Mouse (Mus musculus): ENCODE measurements around the gene Klhl35. TPM values are rescaled to one million over a fixed set of nuclear protein-coding genes. Genes with fewer than 3 reads are reported as not detected.

Gene Klhl35
- polyA plus RNA-seq, 1 experiment = not detected

DNA sequence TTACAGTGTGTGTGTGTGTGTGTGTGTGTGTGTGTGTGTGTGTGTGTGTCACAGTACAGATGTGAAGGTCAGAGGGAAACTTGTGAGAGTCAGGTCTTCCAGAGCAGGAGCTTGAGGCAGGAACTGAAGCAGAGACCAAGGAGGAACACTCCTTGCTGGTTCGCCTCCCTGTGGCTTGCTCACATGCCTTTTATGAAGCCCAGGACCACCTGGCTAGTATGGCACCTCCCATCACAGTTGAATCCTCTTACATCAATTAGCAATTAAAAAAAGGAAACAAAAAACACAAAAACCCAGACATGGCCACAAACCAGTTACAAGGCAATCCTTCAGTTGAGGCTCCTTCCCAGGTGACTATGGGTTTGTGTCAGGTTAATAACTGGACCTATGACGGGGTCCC, 2.7 kb upstream of the Klhl35 start:
- Histone ChIP-seq H3K27me3 (ENCODE audit: control insufficient read depth) (peaks cover 37% of the 10 kb centered on the region), H3K9me3 (ENCODE audit: control insufficient read depth, low read length) (peaks cover 3% of the 10 kb centered on the region; the same call in 1 of the 2 replicates), H3K4me1 (ENCODE audit: control insufficient read depth) (peaks cover 3% of the 10 kb centered on the region), H3K36me3 (ENCODE audit: control insufficient read depth) (no peaks in the 10 kb centered on the region), H3K4me3 (replicated peaks) (no peak overlapping the region)
- TF ChIP-seq GATA1 (IDR thresholded peaks at IDR 0.05; ENCODE audit: low read length) = no peak
- no peak for TF ChIP-seq TAL1 (IDR thresholded peaks at IDR 0.05; ENCODE audit: low read length)

- H3K27me3 ChIP-seq (ENCODE audit: control insufficient read depth) = peaks cover 66% of the 10 kb centered on the region
Measured at GRCm38 (mm10) chr7:99467916-99468282, 2.1 kb downstream of the Klhl35 start.

GRCm38 (mm10) chr7:99468283-99469132, 2.7 kb downstream of the Klhl35 start:
- TF ChIP-seq GATA1 (IDR thresholded peaks at IDR 0.05; ENCODE audit: low read length) = no peak
- TF ChIP-seq TAL1 (IDR thresholded peaks at IDR 0.05; ENCODE audit: low read length) = no peak
- H3K4me1 ChIP-seq (ENCODE audit: control insufficient read depth) = peaks cover 19% of the 10 kb centered on the region
- H3K27me3 ChIP-seq (ENCODE audit: control insufficient read depth) = peaks cover 66% of the 10 kb centered on the region
- peaks cover 10% of the 10 kb centered on the region; the same call in 1 of the 2 replicates for H3K9me3 ChIP-seq (ENCODE audit: control insufficient read depth, low read length)
- H3K4me3 ChIP-seq (replicated peaks) = peak overlapping the region; percentile 55
- peaks cover 17% of the 10 kb centered on the region for H3K36me3 ChIP-seq (ENCODE audit: control insufficient read depth)

More at GRCm38 (mm10) chr7:99467916-99468282, 2.1 kb downstream of the Klhl35 start:
- H3K4me3 ChIP-seq (replicated peaks) = peak overlapping the region; percentile 55
- peaks cover 14% of the 10 kb centered on the region for H3K4me1 ChIP-seq (ENCODE audit: control insufficient read depth)
- H3K36me3 ChIP-seq (ENCODE audit: control insufficient read depth) = peaks cover 11% of the 10 kb centered on the region
- H3K9me3 ChIP-seq (ENCODE audit: control insufficient read depth, low read length) = peaks cover 10% of the 10 kb centered on the region; the same call in 1 of the 2 replicates
- no peak for TF ChIP-seq TAL1 (IDR thresholded peaks at IDR 0.05; ENCODE audit: low read length)
- TF ChIP-seq GATA1 (IDR thresholded peaks at IDR 0.05; ENCODE audit: low read length) = no peak

DNA sequence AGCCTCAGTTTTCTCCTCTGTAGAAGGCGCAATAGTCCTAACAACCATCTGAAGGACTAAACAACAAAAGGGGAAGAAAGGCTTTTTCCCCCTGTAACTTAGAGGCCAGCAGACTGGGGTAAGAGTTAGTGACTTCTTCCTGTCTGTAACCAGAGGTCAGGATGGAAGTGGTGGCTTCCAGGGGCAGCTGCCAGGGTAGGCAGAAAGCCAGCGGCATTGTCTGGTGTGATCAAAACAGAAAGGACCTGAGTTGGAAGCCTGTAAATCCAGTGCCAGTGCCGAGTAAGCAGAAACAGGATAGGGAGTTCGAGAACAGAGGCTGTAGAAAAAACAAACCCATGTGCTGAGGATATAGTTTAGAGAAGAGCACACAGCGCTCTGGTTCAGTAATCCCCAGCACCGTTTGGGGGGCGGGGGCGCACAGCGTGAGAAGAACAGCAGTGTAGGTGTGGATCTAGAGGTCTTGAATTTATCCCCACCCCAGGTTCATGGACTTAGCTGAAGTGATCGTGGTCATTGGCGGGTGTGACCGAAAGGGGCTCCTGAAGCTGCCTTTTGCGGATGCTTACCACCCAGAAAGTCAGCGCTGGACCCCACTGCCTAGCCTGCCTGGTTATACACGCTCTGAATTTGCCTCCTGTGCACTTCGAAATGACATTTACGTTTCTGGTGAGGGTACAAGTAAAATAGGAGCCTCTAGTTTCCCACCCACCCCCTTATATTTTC, 4.0 kb downstream of the Klhl35 start:
- H3K4me1 ChIP-seq (ENCODE audit: control insufficient read depth) = peaks cover 32% of the 10 kb centered on the region
- H3K9me3 ChIP-seq (ENCODE audit: control insufficient read depth, low read length) = peaks cover 10% of the 10 kb centered on the region; the same call in 1 of the 2 replicates
- H3K27me3 ChIP-seq (ENCODE audit: control insufficient read depth) = peaks cover 62% of the 10 kb centered on the region
- TF ChIP-seq TAL1 (IDR thresholded peaks at IDR 0.05; ENCODE audit: low read length) (no peak), GATA1 (IDR thresholded peaks at IDR 0.05; ENCODE audit: low read length) (no peak)
- H3K36me3 ChIP-seq (ENCODE audit: control insufficient read depth) = peaks cover 31% of the 10 kb centered on the region
- no peak overlapping the region for H3K4me3 ChIP-seq (replicated peaks)

- no peak overlapping the region for H3K4me3 ChIP-seq (replicated peaks)
- no peak for TF ChIP-seq GATA1 (IDR thresholded peaks at IDR 0.05; ENCODE audit: low read length)
- no peak for TF ChIP-seq TAL1 (IDR thresholded peaks at IDR 0.05; ENCODE audit: low read length)
- peaks cover 44% of the 10 kb centered on the region for H3K27me3 ChIP-seq (ENCODE audit: control insufficient read depth)
- H3K4me1 ChIP-seq (ENCODE audit: control insufficient read depth) = peaks cover 45% of the 10 kb centered on the region
- peaks cover 10% of the 10 kb centered on the region; the same call in 1 of the 2 replicates for H3K9me3 ChIP-seq (ENCODE audit: control insufficient read depth, low read length)
- H3K36me3 ChIP-seq (ENCODE audit: control insufficient read depth) = peaks cover 43% of the 10 kb centered on the region
Measured at GRCm38 (mm10) chr7:99471578-99471977, 5.8 kb downstream of the Klhl35 start.

DNA sequence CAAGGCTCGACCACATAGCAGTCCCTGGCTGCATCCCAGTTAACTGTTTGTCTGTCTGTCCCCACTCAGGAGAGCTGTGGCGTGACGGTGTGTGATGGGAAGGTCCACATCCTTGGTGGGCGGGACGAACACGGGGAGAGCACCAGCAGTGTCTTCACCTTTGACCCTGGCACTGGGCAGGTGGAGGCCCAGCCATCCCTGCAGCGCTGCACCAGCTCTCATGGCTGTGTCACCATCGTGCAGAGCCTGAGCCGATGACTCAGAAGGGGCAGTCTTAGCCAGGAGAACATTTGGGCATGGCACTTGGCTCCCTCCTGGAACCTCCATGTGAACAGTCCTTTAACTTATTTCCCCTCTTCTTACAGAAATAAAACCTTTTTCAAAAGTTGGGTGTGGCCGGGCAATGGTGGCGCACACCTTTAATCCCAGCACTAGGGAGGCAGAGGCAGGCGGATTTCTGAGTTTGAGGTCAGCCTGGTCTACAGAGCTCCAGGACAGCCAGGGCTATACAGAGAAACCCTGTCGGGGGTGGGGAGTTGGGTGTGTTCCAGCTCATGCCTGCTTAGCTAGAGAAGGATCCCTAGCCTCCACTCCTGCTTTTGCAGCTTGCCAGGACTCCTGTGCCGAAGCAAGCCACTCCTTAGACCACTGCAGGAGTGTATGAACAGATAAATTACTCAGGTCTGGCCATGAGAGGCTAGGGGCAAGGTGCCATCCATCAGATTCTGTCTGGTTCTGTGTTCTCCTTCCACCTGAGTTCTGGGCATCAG, 8.0 kb downstream of the Klhl35 start:
- H3K36me3 ChIP-seq (ENCODE audit: control insufficient read depth) = peaks cover 66% of the 10 kb centered on the region
- no peak overlapping the region for H3K4me3 ChIP-seq (replicated peaks)
- peaks cover 49% of the 10 kb centered on the region for H3K4me1 ChIP-seq (ENCODE audit: control insufficient read depth)
- no peak for TF ChIP-seq GATA1 (IDR thresholded peaks at IDR 0.05; ENCODE audit: low read length)
- TF ChIP-seq TAL1 (IDR thresholded peaks at IDR 0.05; ENCODE audit: low read length) = no peak
- peaks cover 1% of the 10 kb centered on the region; the same call in 1 of the 2 replicates for H3K9me3 ChIP-seq (ENCODE audit: control insufficient read depth, low read length)
- peaks cover 22% of the 10 kb centered on the region for H3K27me3 ChIP-seq (ENCODE audit: control insufficient read depth)

- H3K4me3 ChIP-seq (replicated peaks) = no peak overlapping the region
- H3K27me3 ChIP-seq (ENCODE audit: control insufficient read depth) = peaks cover 10% of the 10 kb centered on the region
- no peaks in the 10 kb centered on the region for H3K9me3 ChIP-seq (ENCODE audit: control insufficient read depth, low read length)
- peaks cover 57% of the 10 kb centered on the region for H3K4me1 ChIP-seq (ENCODE audit: control insufficient read depth)
- peak; percentile 49; the same call in 2 of the 3 replicates for TF ChIP-seq TAL1 (IDR thresholded peaks at IDR 0.05; ENCODE audit: low read length)
- no peak for TF ChIP-seq GATA1 (IDR thresholded peaks at IDR 0.05; ENCODE audit: low read length)
- H3K36me3 ChIP-seq (ENCODE audit: control insufficient read depth) = peaks cover 77% of the 10 kb centered on the region
Measured at GRCm38 (mm10) chr7:99474836-99475561, 9.2 kb downstream of the Klhl35 start.

- H3K4me3 ChIP-seq (replicated peaks) = no peak overlapping the region
- H3K27me3 ChIP-seq (ENCODE audit: control insufficient read depth) = peaks cover 5% of the 10 kb centered on the region
- H3K4me1 ChIP-seq (ENCODE audit: control insufficient read depth) = peaks cover 62% of the 10 kb centered on the region
- peaks cover 83% of the 10 kb centered on the region for H3K36me3 ChIP-seq (ENCODE audit: control insufficient read depth)
- H3K9me3 ChIP-seq (ENCODE audit: control insufficient read depth, low read length) = no peaks in the 10 kb centered on the region
- TF ChIP-seq TAL1 (IDR thresholded peaks at IDR 0.05; ENCODE audit: low read length) (no peak), GATA1 (IDR thresholded peaks at IDR 0.05; ENCODE audit: low read length) (no peak)
Measured at GRCm38 (mm10) chr7:99475562-99475911, 9.7 kb downstream of the Klhl35 start.
